Mouse (Mus musculus): ENCODE measurements around the gene Krt19. TPM values are rescaled to one million over a fixed set of nuclear protein-coding genes. Genes with fewer than 3 reads are reported as not detected.

The Krt19 gene
- total RNA-seq, 2 experiments from 2014 or later, result not detected

- ATAC-seq (replicated peaks; ENCODE audit: low FRiP score, low TSS enrichment, poor library complexity, severe bottlenecking), result no peak
Measured at GRCm38 (mm10) chr11:100139391-100139790, 9.1 kb downstream of the Krt19 start.

- no peak for ATAC-seq (replicated peaks; ENCODE audit: low FRiP score, low TSS enrichment, poor library complexity, severe bottlenecking)
Measured at GRCm38 (mm10) chr11:100138809-100139208, 9.7 kb downstream of the Krt19 start.

- no peak for ATAC-seq (replicated peaks; ENCODE audit: low FRiP score, low TSS enrichment, poor library complexity, severe bottlenecking)
Measured at GRCm38 (mm10) chr11:100137693-100138092, 10.8 kb downstream of the Krt19 start.

GRCm38 (mm10) chr11:100136559-100136958, 11.9 kb downstream of the Krt19 start:
- no peak for ATAC-seq (replicated peaks; ENCODE audit: low FRiP score, low TSS enrichment, poor library complexity, severe bottlenecking)

- no peak for ATAC-seq (replicated peaks; ENCODE audit: low FRiP score, low TSS enrichment, poor library complexity, severe bottlenecking)
Measured at GRCm38 (mm10) chr11:100135731-100136130, 12.7 kb downstream of the Krt19 start, which contains the start of gene Krt15. Gene Krt15, minus strand, starts transcription at chr11:100135928.

GRCm38 (mm10) chr11:100124901-100125300, 23.6 kb downstream of the Krt19 start:
- no peak for ATAC-seq (replicated peaks; ENCODE audit: low FRiP score, low TSS enrichment, poor library complexity, severe bottlenecking)

GRCm38 (mm10) chr11:100121466-100121865, 27.0 kb downstream of the Krt19 start, which contains the start of gene Krt13:
Gene Krt13, minus strand, starts transcription at chr11:100121566.
- no peak for ATAC-seq (replicated peaks; ENCODE audit: low FRiP score, low TSS enrichment, poor library complexity, severe bottlenecking)

GRCm38 (mm10) chr11:100120331-100120730, 28.1 kb downstream of the Krt19 start:
- ATAC-seq (replicated peaks; ENCODE audit: low FRiP score, low TSS enrichment, poor library complexity, severe bottlenecking), result no peak

- no peak for ATAC-seq (replicated peaks; ENCODE audit: low FRiP score, low TSS enrichment, poor library complexity, severe bottlenecking)
Measured at GRCm38 (mm10) chr11:100113742-100114029, 34.8 kb downstream of the Krt19 start.

- ATAC-seq (replicated peaks; ENCODE audit: low FRiP score, low TSS enrichment, poor library complexity, severe bottlenecking), result 0 out of 2 replicates have a peak, but pooled peaks have one; percentile 4
Measured at GRCm38 (mm10) chr11:100112935-100113741, 35.3 kb downstream of the Krt19 start.

GRCm38 (mm10) chr11:100105576-100106122, 42.8 kb downstream of the Krt19 start, which contains the start of gene Krt36:
Gene Krt36, minus strand, starts transcription at chr11:100105626.
- ATAC-seq (replicated peaks; ENCODE audit: low FRiP score, low TSS enrichment, poor library complexity, severe bottlenecking), result no peak

- ATAC-seq (replicated peaks; ENCODE audit: low FRiP score, low TSS enrichment, poor library complexity, severe bottlenecking), result no peak
Measured at GRCm38 (mm10) chr11:100102693-100103429, 45.6 kb downstream of the Krt19 start.

- ATAC-seq (replicated peaks; ENCODE audit: low FRiP score, low TSS enrichment, poor library complexity, severe bottlenecking), result no peak
Measured at GRCm38 (mm10) chr11:100100391-100100790, 48.1 kb downstream of the Krt19 start.

GRCm38 (mm10) chr11:100097819-100098218, 50.6 kb downstream of the Krt19 start:
- no peak for ATAC-seq (replicated peaks; ENCODE audit: low FRiP score, low TSS enrichment, poor library complexity, severe bottlenecking)

- ATAC-seq (replicated peaks; ENCODE audit: low FRiP score, low TSS enrichment, poor library complexity, severe bottlenecking), result no peak
Measured at GRCm38 (mm10) chr11:100096141-100096540, 52.3 kb downstream of the Krt19 start, which contains the start of gene Krt35. Gene Krt35, minus strand, starts transcription at chr11:100096241.

Other genes with a start within 250 kb of the Krt19 start
- gene Krtap31-1, start 240.7 kb downstream of the Krt19 start, total RNA-seq (2014; fragmentation: Nextera tagmentation), result not detected in 2 replicates
- not detected in 2 replicates for gene Krtap31-1, start 240.7 kb downstream of the Krt19 start, total RNA-seq (2017)
- not detected in 2 replicates for gene Gm11565, start 233.9 kb downstream of the Krt19 start, total RNA-seq (2014; fragmentation: Nextera tagmentation)
- gene Gm11565, start 233.9 kb downstream of the Krt19 start, total RNA-seq (2017), result not detected in 2 replicates
- not detected in 2 replicates for gene Krtap31-2, start 212.4 kb downstream of the Krt19 start, total RNA-seq (2014; fragmentation: Nextera tagmentation)
- not detected in 2 replicates for gene Krtap31-2, start 212.4 kb downstream of the Krt19 start, total RNA-seq (2017)
- gene Krtap9-5, start 200.2 kb downstream of the Krt19 start, total RNA-seq (2014; fragmentation: Nextera tagmentation), result not detected in 2 replicates
- not detected in 2 replicates for gene Krtap9-5, start 200.2 kb downstream of the Krt19 start, total RNA-seq (2017)
- gene Krtap29-1, start 169.6 kb downstream of the Krt19 start, total RNA-seq (2014; fragmentation: Nextera tagmentation), result not detected in 2 replicates
- gene Krtap29-1, start 169.6 kb downstream of the Krt19 start, total RNA-seq (2017), result not detected in 2 replicates
- not detected in 2 replicates for gene Krtap16-1, start 162.1 kb downstream of the Krt19 start, total RNA-seq (2014; fragmentation: Nextera tagmentation)
- not detected in 2 replicates for gene Krtap16-1, start 162.1 kb downstream of the Krt19 start, total RNA-seq (2017)
- not detected in 2 replicates for gene Krtap17-1, start 154.7 kb downstream of the Krt19 start, total RNA-seq (2014; fragmentation: Nextera tagmentation)
- not detected in 2 replicates for gene Krtap17-1, start 154.7 kb downstream of the Krt19 start, total RNA-seq (2017)
- gene Krt33a, start 132.5 kb downstream of the Krt19 start, total RNA-seq (2014; fragmentation: Nextera tagmentation), result not detected in 2 replicates
- gene Krt33a, start 132.5 kb downstream of the Krt19 start, total RNA-seq (2017), result not detected in 2 replicates
- not detected in 2 replicates for gene Krt33b, start 118.8 kb downstream of the Krt19 start, total RNA-seq (2014; fragmentation: Nextera tagmentation)
- gene Krt33b, start 118.8 kb downstream of the Krt19 start, total RNA-seq (2017), result not detected in 2 replicates
- not detected in 2 replicates for gene Krt34, start 107.1 kb downstream of the Krt19 start, total RNA-seq (2014; fragmentation: Nextera tagmentation)
- not detected in 2 replicates for gene Krt34, start 107.1 kb downstream of the Krt19 start, total RNA-seq (2017)
- not detected in 2 replicates for gene Krt31, start 98.1 kb downstream of the Krt19 start, total RNA-seq (2014; fragmentation: Nextera tagmentation)
- not detected in 2 replicates for gene Krt31, start 98.1 kb downstream of the Krt19 start, total RNA-seq (2017)
- not detected in 2 replicates for gene Krt32, start 60.4 kb downstream of the Krt19 start, total RNA-seq (2014; fragmentation: Nextera tagmentation)
- not detected in 2 replicates for gene Krt32, start 60.4 kb downstream of the Krt19 start, total RNA-seq (2017)
- gene Krt35, start 52.4 kb downstream of the Krt19 start, total RNA-seq (2014; fragmentation: Nextera tagmentation), result not detected in 2 replicates
- gene Krt35, start 52.4 kb downstream of the Krt19 start, total RNA-seq (2017), result not detected in 2 replicates
- gene Krt36, start 43.0 kb downstream of the Krt19 start, total RNA-seq (2014; fragmentation: Nextera tagmentation), result not detected in 2 replicates
- gene Krt36, start 43.0 kb downstream of the Krt19 start, total RNA-seq (2017), result not detected in 2 replicates
- not detected in 2 replicates for gene Krt13, start 27.1 kb downstream of the Krt19 start, total RNA-seq (2014; fragmentation: Nextera tagmentation)
- not detected in 2 replicates for gene Krt13, start 27.1 kb downstream of the Krt19 start, total RNA-seq (2017)
- gene Krt15, start 12.7 kb downstream of the Krt19 start, total RNA-seq (2014; fragmentation: Nextera tagmentation), result not detected in 2 replicates
- gene Krt15, start 12.7 kb downstream of the Krt19 start, total RNA-seq (2017), result not detected in 2 replicates
- not detected in 2 replicates for gene Krt9, start 44.6 kb upstream of the Krt19 start, total RNA-seq (2014; fragmentation: Nextera tagmentation)
- not detected in 2 replicates for gene Krt9, start 44.6 kb upstream of the Krt19 start, total RNA-seq (2017)
- not detected in 2 replicates for gene Krt14, start 58.9 kb upstream of the Krt19 start, total RNA-seq (2014; fragmentation: Nextera tagmentation)
- gene Krt14, start 58.9 kb upstream of the Krt19 start, total RNA-seq (2017), result not detected in 2 replicates
- gene Krt16, start 100.2 kb upstream of the Krt19 start, total RNA-seq (2014; fragmentation: Nextera tagmentation), result not detected in 2 replicates
- not detected in 2 replicates for gene Krt16, start 100.2 kb upstream of the Krt19 start, total RNA-seq (2017)
- gene Krt17, start 112.4 kb upstream of the Krt19 start, total RNA-seq (2014; fragmentation: Nextera tagmentation), result not detected in 2 replicates
- gene Krt17, start 112.4 kb upstream of the Krt19 start, total RNA-seq (2017), result not detected in 2 replicates
- gene Krt42, start 121.2 kb upstream of the Krt19 start, total RNA-seq (2014; fragmentation: Nextera tagmentation), result not detected in 2 replicates
- gene Krt42, start 121.2 kb upstream of the Krt19 start, total RNA-seq (2017), result not detected in 2 replicates
- gene Eif1, start 171.2 kb upstream of the Krt19 start, total RNA-seq (2014; fragmentation: Nextera tagmentation), result 1,051 and 1,260 TPM in 2 replicates
- gene Eif1, start 171.2 kb upstream of the Krt19 start, total RNA-seq (2017), result 170 and 204 TPM in 2 replicates
- gene Gast, start 185.7 kb upstream of the Krt19 start, total RNA-seq (2014; fragmentation: Nextera tagmentation), result not detected in 2 replicates
- gene Gast, start 185.7 kb upstream of the Krt19 start, total RNA-seq (2017), result not detected in 2 replicates
- gene Hap1, start 207.5 kb upstream of the Krt19 start, total RNA-seq (2014; fragmentation: Nextera tagmentation), result not detected in 2 replicates
- gene Hap1, start 207.5 kb upstream of the Krt19 start, total RNA-seq (2017), result not detected in 2 replicates
- 0.40 and 0.81 TPM in 2 replicates for gene Jup, start 249.1 kb upstream of the Krt19 start, total RNA-seq (2014; fragmentation: Nextera tagmentation)
- gene Jup, start 249.1 kb upstream of the Krt19 start, total RNA-seq (2017), result 0.52 and 0.80 TPM in 2 replicates

All from megakaryocyte-erythroid progenitor cell, adult 5-6 weeks (primary cell).